7 mouse cellular contexts compared by ENCODE assay signal in the genomic region with DNA sequence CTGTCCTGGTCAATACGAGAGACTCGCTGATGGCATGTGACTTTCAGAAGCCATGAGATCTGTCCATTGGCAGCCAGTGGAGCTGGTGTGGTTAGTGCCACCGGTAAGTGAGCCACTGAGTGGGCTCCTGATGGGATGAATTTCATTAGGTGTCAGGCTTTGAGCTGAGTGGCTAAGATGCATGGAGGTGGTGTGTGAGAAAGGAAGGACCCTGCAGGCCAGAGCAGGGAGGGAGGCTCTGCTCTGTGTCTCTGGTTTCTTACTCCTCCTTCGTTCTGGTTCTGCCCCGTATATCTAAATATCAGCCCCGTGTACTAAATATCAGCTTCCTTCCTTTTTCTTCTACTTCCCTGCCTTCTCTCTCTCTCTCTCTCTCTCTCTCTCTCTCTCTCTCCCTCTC. TPM values are rescaled to one million over a fixed set of nuclear protein-coding genes. Genes with fewer than 3 reads are reported as not detected.
DNase-seq lines count a peak whose midpoint lies in the region; ATAC-seq and TF ChIP-seq lines count a peak whose summit lies in the region.

No protein-coding gene starts in this region.

- H3K9ac ChIP-seq in neural tube, embryonic 12.5 days, result no peak overlapping the region
- no peak overlapping the region for H3K9ac ChIP-seq in forebrain, embryonic 15.5 days (replicated peaks)
- H3K9ac ChIP-seq in liver, embryonic 14.5 days (replicated peaks), result no peak overlapping the region

- 83% methylated on average over 6 of the region's 6 CpGs for WGBS in neural tube, embryonic 12.5 days
- WGBS in forebrain, embryonic 15.5 days, result 70% methylated on average over 6 of the region's 6 CpGs
- whole genome bisulfite sequencing in liver, embryonic 14.5 days (ENCODE audit: insufficient replicate concordance), result 29% methylated on average over 6 of the region's 6 CpGs

- no peak for TF ChIP-seq EP300 in liver, embryonic 14.5 days (IDR thresholded peaks at IDR 0.05; ENCODE audit: low read depth)

- peaks cover 15% of the 10 kb centered on the region; the same call in 1 of the 2 replicates for H3K4me1 ChIP-seq in neural tube, embryonic 12.5 days
- H3K4me1 ChIP-seq in forebrain, embryonic 15.5 days, result peaks cover 16% of the 10 kb centered on the region
- peaks cover 0 to 7% of the 10 kb centered on the region in 2 experiments; a peak in 2 of 4 replicates for H3K4me1 ChIP-seq in liver, embryonic 14.5 days (replicated peaks; ENCODE audit: control insufficient read depth in 2 of 2, insufficient read depth in 2 of 2, low read length in 1 of 2)

- H3K4me3 ChIP-seq in neural tube, embryonic 12.5 days, result no peak overlapping the region
- H3K4me3 ChIP-seq in forebrain, embryonic 15.5 days, result no peak overlapping the region
- H3K4me3 ChIP-seq in liver, embryonic 14.5 days (ENCODE audit: insufficient read depth in 1 of 2, low read depth in 2 of 2, low read length in 2 of 2), result no peak overlapping the region

- no peaks in the 10 kb centered on the region for H3K9me3 ChIP-seq in neural tube, embryonic 12.5 days
- no peaks in the 10 kb centered on the region for H3K9me3 ChIP-seq in forebrain, embryonic 15.5 days
- no peaks in the 10 kb centered on the region for H3K9me3 ChIP-seq in liver, embryonic 14.5 days (ENCODE audit: control insufficient read depth, low read length)

- H3K27ac ChIP-seq in neural tube, embryonic 12.5 days, result no peak overlapping the region
- H3K27ac ChIP-seq in forebrain, embryonic 15.5 days (replicated peaks), result no peak overlapping the region
- no peak overlapping the region for H3K27ac ChIP-seq in liver, embryonic 14.5 days

- TF ChIP-seq CTCF in liver, embryonic 14.5 days (IDR thresholded peaks at IDR 0.05; ENCODE audit: low read depth), result no peak

- no peaks in the 10 kb centered on the region for H3K27me3 ChIP-seq in neural tube, embryonic 12.5 days (replicated peaks)
- H3K27me3 ChIP-seq in forebrain, embryonic 15.5 days, result no peaks in the 10 kb centered on the region
- H3K27me3 ChIP-seq in liver, embryonic 14.5 days (ENCODE audit: control insufficient read depth, insufficient read depth, low read length), result no peaks in the 10 kb centered on the region

- no peaks in the 10 kb centered on the region for H3K36me3 ChIP-seq in neural tube, embryonic 12.5 days
- no peaks in the 10 kb centered on the region for H3K36me3 ChIP-seq in forebrain, embryonic 15.5 days
- H3K36me3 ChIP-seq in liver, embryonic 14.5 days (replicated peaks; ENCODE audit: control insufficient read depth, insufficient read depth, low read depth), result no peaks in the 10 kb centered on the region

- intact Hi-C loops in gastrocnemius, postnatal 36 days (cut with DNase I), result loop anchor here (5.0 kb wide), 1 partner anchor 39 kb away; no protein-coding TSS in a partner anchor

- ATAC-seq in neural tube, embryonic 12.5 days (ENCODE audit: low FRiP score, low read depth), result no peak
- ATAC-seq in forebrain, embryonic 15.5 days (replicated peaks), result no peak
- no peak for ATAC-seq in liver, embryonic 14.5 days (ENCODE audit: insufficient read depth)

- H3K4me2 ChIP-seq in neural tube, embryonic 12.5 days (replicated peaks), result peak overlapping the region; percentile 53; the same call in 1 of the 2 replicates
- peak overlapping the region; percentile 58 for H3K4me2 ChIP-seq in forebrain, embryonic 15.5 days (replicated peaks)
- H3K4me2 ChIP-seq in liver, embryonic 14.5 days (ENCODE audit: low read depth), result peak overlapping the region; percentile 54; the same call in 1 of the 2 replicates

- DNase-seq in neural tube, embryonic 10.5 days (ENCODE audit: extremely low spot score, low spot score), result no peak
- no peak for DNase-seq in liver, embryonic 14.5 days (ENCODE audit: low read depth in 3 of 3, low spot score in 3 of 3)
- DNase-seq in spleen, postnatal 14 days (ENCODE audit: low spot score in 2 of 2), result no peak
- DNase-seq in frontal cortex, adult 2 months (ENCODE audit: extremely low spot score in 1 of 2, low spot score in 1 of 2), result no peak
- no peak for DNase-seq in gastrocnemius, postnatal 36 days

RNA-seq across cellular contexts. Expression of a gene that starts 44.4 kb away (rescaled TPM):
- polyA plus RNA-seq in neural tube, embryonic 12.5 days (2016; fragmentation: Nextera tagmentation; extraction: Ambion mirVana), result 51.3 and 51.9 TPM in 2 replicates
- 41.9 and 44.6 TPM in 2 replicates for polyA plus RNA-seq in forebrain, embryonic 15.5 days (2015; fragmentation: Nextera tagmentation; extraction: Ambion mirVana)
- 11.6 and 33.6 TPM in 2 replicates for polyA plus RNA-seq in liver, embryonic 14.5 days (2012; rRNA removed)
- 31.9 and 32.2 TPM in 2 replicates for polyA plus RNA-seq in liver, embryonic 14.5 days (2014; fragmentation: Nextera tagmentation; extraction: Ambion mirVana)
- 43.0 and 49.0 TPM in 2 replicates for polyA plus RNA-seq in frontal cortex, adult 2 months (2012; rRNA removed)
- total RNA-seq in gastrocnemius, postnatal 36 days (2021), result 10 to 100 TPM; 11.9 to 15.8 TPM
